27 mouse cellular contexts compared by ENCODE assay signal in genomic region chr7:4117050-4117814, GRCm38 (mm10). TPM values are rescaled to one million over a fixed set of nuclear protein-coding genes. Genes with fewer than 3 reads are reported as not detected.
A peak's percentile ranks its signal among the peaks of the same experiment; 100 is the strongest.
DNase-seq lines count a peak whose midpoint lies in the region; ATAC-seq and TF ChIP-seq lines count a peak whose summit lies in the region.
"Had no signal": no experiment of that assay in that cellular context is flagged by ENCODE, and none has a peak within 500 bp of the region (broad histone marks: within the 10 kb centered on the region; RNA-seq: fewer than 3 reads in every experiment).

No protein-coding gene starts in this region.

- peak; percentile 78 for DNase-seq in heart, adult 11 months
- no peak for DNase-seq in heart, embryonic 10.5 days (ENCODE audit: low spot score)
- peak; percentile 52 to 54 for DNase-seq in left cerebral cortex, adult 18-20 months (ENCODE audit: low spot score in 2 of 2)
- no peak for DNase-seq in left cerebral cortex, adult 11 months (ENCODE audit: low spot score)
- DNase-seq in brain, adult 2 months (ENCODE audit: low read depth, low spot score) = peak; percentile 79
- DNase-seq in left cerebral cortex, adult 2 months (ENCODE audit: extremely low spot score in 1 of 2, low spot score in 2 of 2) = no peak
- DNase-seq: adrenal gland, postnatal 25 days; B cell, adult 2 months; embryo, embryonic 11 days; gastrocnemius, postnatal 10 days; heart, postnatal 36 days; kidney, adult 11 months; kidney, postnatal 25 days; liver; lung, adult 2 months; lung, postnatal 10 days; midbrain, embryonic 14.5 days; thymus, postnatal 4 days had no signal

- peaks cover 47% of the 10 kb centered on the region for H3K27me3 ChIP-seq in heart, embryonic 10.5 days (ENCODE audit: insufficient read depth, poor library complexity, severe bottlenecking)
- peaks cover 18% of the 10 kb centered on the region for H3K27me3 ChIP-seq in intestine, embryonic 15.5 days (replicated peaks)
- H3K27me3 ChIP-seq: forebrain, embryonic 15.5 days had no signal

- H3K9me3 ChIP-seq in heart, embryonic 10.5 days = 0 out of 2 replicates have a peak, but pooled peaks cover 4% of the 10 kb centered on the region
- no peaks in the 10 kb centered on the region for H3K9me3 ChIP-seq in intestine, embryonic 15.5 days
- H3K9me3 ChIP-seq: embryonic facial prominence, embryonic 12.5 days; forebrain, embryonic 15.5 days had no signal

- WGBS in heart, embryonic 10.5 days = 62% methylated on average over 8 of the region's 8 CpGs
- 71% methylated on average over 8 of the region's 8 CpGs for WGBS in intestine, embryonic 15.5 days

- no peak for TF ChIP-seq CTCF in left cerebral cortex, adult 2 months (IDR thresholded peaks at IDR 0.05)

- H3K4me3 ChIP-seq in heart, embryonic 10.5 days = no peak overlapping the region
- no peak overlapping the region for H3K4me3 ChIP-seq in left cerebral cortex, adult 2 months
- no peak overlapping the region for H3K4me3 ChIP-seq in intestine, embryonic 15.5 days (replicated peaks)
- H3K4me3 ChIP-seq: embryonic facial prominence, embryonic 12.5 days; forebrain, embryonic 15.5 days had no signal

- peaks cover 6% of the 10 kb centered on the region for H3K4me1 ChIP-seq in heart, embryonic 10.5 days
- H3K4me1 ChIP-seq in intestine, embryonic 15.5 days (replicated peaks) = peaks cover 4% of the 10 kb centered on the region

- intact Hi-C loops in left cerebral cortex, adult 2 months (cut with DNase I) = loop anchor here (1.0 kb wide), 1 partner anchor 29 kb away; no protein-coding TSS in a partner anchor

- H3K4me2 ChIP-seq in intestine, embryonic 15.5 days (replicated peaks) = no peak overlapping the region
- H3K4me2 ChIP-seq: embryonic facial prominence, embryonic 12.5 days; forebrain, embryonic 15.5 days; heart, embryonic 11.5 days; hindbrain, embryonic 14.5 days had no signal

- H3K9ac ChIP-seq in intestine, embryonic 15.5 days = no peak overlapping the region
- H3K9ac ChIP-seq: embryonic facial prominence, embryonic 12.5 days; forebrain, embryonic 15.5 days; hindbrain, embryonic 14.5 days; liver, embryonic 14.5 days had no signal

- H3K36me3 ChIP-seq in heart, embryonic 10.5 days = no peaks in the 10 kb centered on the region
- no peaks in the 10 kb centered on the region for H3K36me3 ChIP-seq in intestine, embryonic 15.5 days
- H3K36me3 ChIP-seq: embryonic facial prominence, embryonic 12.5 days; forebrain, embryonic 15.5 days had no signal

- no peak overlapping the region for H3K27ac ChIP-seq in heart, embryonic 10.5 days
- peak overlapping the region; percentile 71 for H3K27ac ChIP-seq in left cerebral cortex, adult 2 months
- H3K27ac ChIP-seq in intestine, embryonic 15.5 days = no peak overlapping the region
- H3K27ac ChIP-seq: embryonic facial prominence, embryonic 12.5 days; forebrain, embryonic 15.5 days; hindbrain, embryonic 14.5 days; liver, embryonic 14.5 days; macrophage had no signal

- no peak for ATAC-seq in intestine, embryonic 15.5 days
- ATAC-seq: forebrain, embryonic 15.5 days had no signal

RNA-seq across cellular contexts. Expression of gene Ttyh1, which starts 2.0 kb away (rescaled TPM):
- 0.54 and 0.83 TPM in 2 replicates for polyA plus RNA-seq in heart, embryonic 10.5 days (2016; fragmentation: Nextera tagmentation; extraction: Ambion mirVana)
- 100 to 1,000 TPM; 597 TPM for total RNA-seq in left cerebral cortex, adult 18-20 months (2021)
- 100 to 1,000 TPM; 667 to 745 TPM for total RNA-seq in left cerebral cortex, adult 2 months (2021)
- polyA plus RNA-seq in intestine, embryonic 15.5 days (2015; fragmentation: Nextera tagmentation; extraction: Ambion mirVana) = 7.1 and 9.7 TPM in 2 replicates
- total RNA-seq: megakaryocyte-erythroid progenitor cell, adult 5-6 weeks; monocyte, adult 5-6 weeks had no signal

RNA-seq across cellular contexts. Expression of gene Leng8, which starts 19.6 kb away (rescaled TPM):
- 72.6 and 75.1 TPM in 2 replicates for polyA plus RNA-seq in heart, embryonic 10.5 days (2016; fragmentation: Nextera tagmentation; extraction: Ambion mirVana)
- total RNA-seq in left cerebral cortex, adult 18-20 months (2021) = 100 to 1,000 TPM; 125 to 149 TPM
- 100 to 1,000 TPM; 178 to 184 TPM for total RNA-seq in left cerebral cortex, adult 2 months (2021)
- 46.3 and 49.2 TPM in 2 replicates for polyA plus RNA-seq in intestine, embryonic 15.5 days (2015; fragmentation: Nextera tagmentation; extraction: Ambion mirVana)

RNA-seq across cellular contexts. Expression of gene Leng9, which starts 32.9 kb away (rescaled TPM):
- 1.8 and 2.2 TPM in 2 replicates for polyA plus RNA-seq in heart, embryonic 10.5 days (2016; fragmentation: Nextera tagmentation; extraction: Ambion mirVana)
- total RNA-seq in left cerebral cortex, adult 18-20 months (2021) = 1 to 10 TPM; 6.0 to 6.9 TPM
- total RNA-seq in left cerebral cortex, adult 2 months (2021) = 1 to 10 TPM; 6.2 to 6.9 TPM
- polyA plus RNA-seq in intestine, embryonic 15.5 days (2015; fragmentation: Nextera tagmentation; extraction: Ambion mirVana) = 4.5 and 4.9 TPM in 2 replicates

RNA-seq across cellular contexts. Expression of gene Cdc42ep5, which starts 47.4 kb away (rescaled TPM):
- polyA plus RNA-seq in heart, embryonic 10.5 days (2016; fragmentation: Nextera tagmentation; extraction: Ambion mirVana) = 27.4 and 35.7 TPM in 2 replicates
- total RNA-seq in left cerebral cortex, adult 18-20 months (2021) = 1 to 10 TPM; 3.6 to 4.1 TPM
- total RNA-seq in left cerebral cortex, adult 2 months (2021) = 1 to 10 TPM; 1.4 to 1.6 TPM
- 66.3 and 68.6 TPM in 2 replicates for polyA plus RNA-seq in intestine, embryonic 15.5 days (2015; fragmentation: Nextera tagmentation; extraction: Ambion mirVana)
- total RNA-seq: megakaryocyte-erythroid progenitor cell, adult 5-6 weeks; monocyte, adult 5-6 weeks had no signal
- polyA plus RNA-seq: macrophage had no signal

RNA-seq across cellular contexts. Expression of gene Lair1, which starts 54.2 kb away (rescaled TPM):
- polyA plus RNA-seq in heart, embryonic 10.5 days (2016; fragmentation: Nextera tagmentation; extraction: Ambion mirVana) = 0.15 and 0.21 TPM in 2 replicates
- 1 to 10 TPM; 5.9 to 7.1 TPM for total RNA-seq in left cerebral cortex, adult 18-20 months (2021)
- total RNA-seq in left cerebral cortex, adult 2 months (2021) = 1 to 10 TPM; 5.5 to 8.9 TPM
- 2.7 and 2.9 TPM in 2 replicates for polyA plus RNA-seq in intestine, embryonic 15.5 days (2015; fragmentation: Nextera tagmentation; extraction: Ambion mirVana)

Comparison
In these comparisons a context has a peak if more than half of its experiments do, and no peak if none do; other contexts are left out.
1. DNase-seq: peak in heart, adult 11 months (single experiment), left cerebral cortex, adult 18-20 months (2 of 2) and brain, adult 2 months (single experiment); none in heart, embryonic 10.5 days (single experiment), left cerebral cortex, adult 11 months (single experiment) and left cerebral cortex, adult 2 months (0 of 2).